Mouse (Mus musculus): ENCODE data around the gene Elf2.

The Elf2 gene

GRCm38 (mm10) chr3:51247704-51248103 is 92.8 kb downstream of the Elf2 start:
- TF ChIP-seq GATA4 (IDR thresholded peaks at IDR 0.05; ENCODE audit: insufficient replicate concordance, low read length) = no peak

DNA sequence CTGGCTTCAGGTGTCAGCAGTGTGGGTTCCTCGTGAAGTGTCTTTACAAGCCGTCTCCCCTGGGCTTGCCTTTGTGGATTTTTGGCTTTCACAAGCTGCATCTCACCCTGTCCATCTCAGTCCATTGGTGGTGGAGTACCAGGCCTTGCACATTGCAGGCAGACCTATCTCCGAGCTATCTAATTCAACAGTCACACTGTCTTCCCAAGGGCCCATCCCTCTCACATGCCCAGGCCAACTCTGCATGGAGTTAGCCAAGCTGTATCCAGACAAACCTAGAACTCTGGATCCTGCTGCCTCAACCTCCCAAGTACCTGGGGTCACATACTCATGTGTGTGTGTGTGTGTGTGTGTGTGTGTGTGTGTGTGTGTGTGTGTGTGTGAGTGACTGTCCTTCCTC is 100.9 kb downstream of the Elf2 start:
- TF ChIP-seq GATA4 (IDR thresholded peaks at IDR 0.05; ENCODE audit: insufficient replicate concordance, low read length) = no peak

DNA sequence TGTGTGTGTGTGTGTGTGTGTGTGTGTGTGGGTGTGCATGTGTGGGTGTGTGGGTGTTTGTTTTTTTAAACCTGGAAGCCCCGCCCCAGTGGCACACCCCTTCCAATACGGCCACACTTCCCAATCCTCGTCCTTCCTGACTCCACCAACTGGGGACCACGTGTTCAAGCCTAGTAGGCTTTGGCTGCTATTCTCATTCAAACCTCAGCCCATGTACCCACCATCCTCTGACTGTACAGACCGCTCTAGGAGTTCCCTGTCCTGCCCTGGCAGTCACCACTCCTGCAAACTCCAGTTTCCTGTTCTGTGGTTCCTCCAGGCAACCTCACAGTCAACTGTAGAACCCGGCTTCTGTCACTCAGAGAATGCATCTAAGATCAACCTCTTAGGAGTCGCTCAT is 101.9 kb downstream of the Elf2 start:
- no peak for TF ChIP-seq GATA4 (IDR thresholded peaks at IDR 0.05; ENCODE audit: insufficient replicate concordance, low read length)

DNA sequence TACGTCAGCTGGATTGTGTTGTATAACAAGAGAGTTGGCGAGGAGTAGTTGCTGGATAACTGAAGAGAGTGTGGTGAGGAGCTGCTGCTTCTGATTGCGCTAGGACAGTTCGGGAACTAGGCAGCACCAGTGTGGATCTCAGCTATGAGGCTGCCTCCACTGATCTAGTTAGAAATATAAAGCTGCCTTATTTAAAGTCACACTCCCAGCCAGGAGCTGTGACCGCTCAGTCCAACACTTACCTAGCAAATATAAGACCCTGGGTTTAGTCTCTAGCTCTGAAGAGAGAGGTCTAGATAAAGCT is 105.8 kb downstream of the Elf2 start:
- no peak for TF ChIP-seq GATA4 (IDR thresholded peaks at IDR 0.05; ENCODE audit: insufficient replicate concordance, low read length)

DNA sequence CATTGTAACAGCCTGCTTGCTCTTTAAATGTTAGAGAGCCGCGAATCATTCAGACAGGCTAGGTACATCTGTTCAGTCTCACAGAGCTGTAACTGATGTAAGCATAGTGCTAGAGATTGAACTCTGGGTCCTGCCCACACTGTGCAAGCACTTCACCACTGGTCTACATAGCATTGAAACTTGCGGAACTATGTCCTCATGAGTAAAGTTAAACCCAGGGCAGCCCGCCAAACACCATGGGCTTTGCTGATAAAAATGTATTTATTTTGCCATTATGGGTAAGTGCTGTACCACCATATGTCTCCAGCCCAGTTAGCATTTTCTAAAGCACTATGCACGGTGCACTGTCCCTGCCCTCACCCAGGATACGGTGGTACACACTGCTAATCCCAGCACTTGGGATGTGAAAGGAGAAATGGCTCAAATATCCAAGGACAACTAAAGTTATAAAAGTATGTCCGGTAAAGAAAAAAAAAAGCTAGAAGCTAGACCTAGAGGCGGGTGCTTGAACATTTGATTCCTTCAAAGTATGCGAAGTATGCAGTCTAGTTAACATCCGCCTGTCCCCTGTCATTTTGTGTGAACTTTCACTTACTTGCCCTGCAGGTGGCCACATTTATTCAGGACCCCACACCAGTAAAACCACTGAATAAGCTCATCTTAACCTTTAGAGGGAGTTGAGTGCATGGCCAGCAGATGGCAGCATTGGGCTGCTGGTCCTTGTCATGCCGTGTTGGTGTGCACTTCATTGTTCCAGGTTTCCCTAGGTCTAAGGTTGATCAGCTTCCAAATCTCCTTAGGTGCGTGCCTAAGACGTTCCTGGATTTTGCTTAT is 106.3 kb downstream of the Elf2 start:
- TF ChIP-seq GATA4 (IDR thresholded peaks at IDR 0.05; ENCODE audit: insufficient replicate concordance, low read length) = no peak

- peak; percentile 78; the same call in 1 of the 2 replicates for TF ChIP-seq GATA4 (IDR thresholded peaks at IDR 0.05; ENCODE audit: insufficient replicate concordance, low read length)
These were observed 107.0 kb downstream of the Elf2 start for GRCm38 (mm10) chr3:51233474-51233873.

DNA sequence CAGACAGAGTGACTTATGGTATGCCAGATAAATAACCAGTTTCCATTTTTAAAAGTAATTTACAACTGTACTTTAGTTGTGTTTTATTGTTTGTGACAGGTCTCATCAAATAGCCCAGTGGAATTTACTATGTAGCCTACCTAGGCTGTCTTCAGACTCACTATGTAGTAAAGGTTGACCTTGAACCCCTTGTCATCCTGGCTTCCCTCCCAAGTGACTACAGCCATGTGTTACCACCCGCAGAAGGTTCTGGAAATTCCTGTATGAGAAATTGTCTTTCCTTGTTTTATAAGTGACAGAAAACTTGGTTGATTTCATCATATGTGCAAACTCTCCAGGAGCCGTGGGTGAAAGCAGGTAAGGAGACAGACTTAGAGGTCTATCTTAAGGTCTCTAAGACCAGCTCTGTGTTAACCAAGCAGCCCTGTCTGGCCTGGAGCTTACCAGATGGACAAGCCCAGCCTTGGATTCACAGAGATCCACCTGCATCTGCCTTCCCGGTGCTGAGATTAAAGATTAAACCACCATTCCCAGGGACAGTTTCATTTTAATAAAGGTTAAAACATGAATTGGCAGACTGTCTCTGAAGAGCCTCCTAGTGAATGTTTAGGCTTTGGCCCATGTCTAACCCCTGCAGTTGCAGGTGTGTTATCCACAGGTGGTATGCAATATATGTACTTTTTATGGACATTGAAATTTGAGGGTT is 108.1 kb downstream of the Elf2 start:
- no peak for TF ChIP-seq GATA4 (IDR thresholded peaks at IDR 0.05; ENCODE audit: insufficient replicate concordance, low read length)

GRCm38 (mm10) chr3:51231499-51231898 is 109.0 kb downstream of the Elf2 start:
- no peak; the same call in 1 of the 2 replicates for TF ChIP-seq GATA4 (IDR thresholded peaks at IDR 0.05; ENCODE audit: insufficient replicate concordance, low read length)

GRCm38 (mm10) chr3:51230886-51231285 is 109.6 kb downstream of the Elf2 start:
- no peak for TF ChIP-seq GATA4 (IDR thresholded peaks at IDR 0.05; ENCODE audit: insufficient replicate concordance, low read length)

- TF ChIP-seq GATA4 (IDR thresholded peaks at IDR 0.05; ENCODE audit: insufficient replicate concordance, low read length) = no peak
These were observed 110.2 kb downstream of the Elf2 start for GRCm38 (mm10) chr3:51230146-51230835.

- peak; percentile 87 for TF ChIP-seq GATA4 (IDR thresholded peaks at IDR 0.05; ENCODE audit: insufficient replicate concordance, low read length)
These were observed 111.2 kb downstream of the Elf2 start for GRCm38 (mm10) chr3:51229226-51229625.

DNA sequence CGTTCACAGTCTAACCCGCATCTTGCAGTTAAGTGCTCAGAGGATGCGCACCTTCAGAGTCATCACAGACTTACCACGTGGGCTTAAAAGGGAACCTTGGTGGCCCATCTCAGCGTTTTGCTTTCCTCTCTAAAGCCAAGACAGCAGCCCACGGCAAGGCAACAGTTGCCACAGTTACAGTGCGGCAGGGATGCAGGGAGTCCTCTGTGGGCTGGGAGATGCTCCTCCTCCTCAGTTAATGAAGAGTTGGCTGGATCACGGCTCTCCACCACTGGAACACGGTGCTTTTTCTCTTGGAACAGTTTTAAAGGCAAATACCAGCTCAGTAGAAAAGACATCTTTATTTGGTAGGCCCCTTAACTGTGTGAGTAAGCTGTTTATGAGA is 111.7 kb downstream of the Elf2 start:
- TF ChIP-seq GATA4 (IDR thresholded peaks at IDR 0.05; ENCODE audit: insufficient replicate concordance, low read length) = no peak

GRCm38 (mm10) chr3:51228038-51228820 is 112.2 kb downstream of the Elf2 start:
- TF ChIP-seq GATA4 (IDR thresholded peaks at IDR 0.05; ENCODE audit: insufficient replicate concordance, low read length) = no peak

DNA sequence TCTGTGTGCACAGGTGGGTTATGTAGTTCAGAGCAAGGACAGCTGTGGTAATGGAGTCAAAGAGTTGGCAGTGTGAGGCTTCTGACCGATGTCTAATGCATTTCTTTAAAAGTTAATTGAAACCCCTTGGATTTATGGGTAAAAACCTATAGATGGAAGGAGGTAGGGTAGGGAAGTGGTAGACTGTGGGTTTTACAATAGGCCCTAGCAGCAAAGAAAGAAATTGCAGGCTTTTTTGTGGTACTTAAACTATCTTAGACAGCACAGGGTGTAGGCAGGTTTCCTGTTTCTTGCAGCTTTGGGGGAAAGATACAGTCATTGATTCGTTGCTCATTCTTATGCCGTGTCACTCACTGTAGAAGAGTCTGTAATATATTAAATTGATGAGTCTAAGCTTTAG is 113.9 kb downstream of the Elf2 start:
- TF ChIP-seq GATA4 (IDR thresholded peaks at IDR 0.05; ENCODE audit: insufficient replicate concordance, low read length) = no peak

GRCm38 (mm10) chr3:51225979-51226378 is 114.5 kb downstream of the Elf2 start:
- TF ChIP-seq GATA4 (IDR thresholded peaks at IDR 0.05; ENCODE audit: insufficient replicate concordance, low read length) = no peak
